Mouse (Mus musculus): Measurements from ENCODE around the gene Gm20896. TPM values are rescaled to one million over a fixed set of nuclear protein-coding genes. Genes with fewer than 3 reads are reported as not detected.
"Not testable (repeated sequence)": the region's sequence is repeated elsewhere in the genome, so short reads cannot be mapped to it uniquely, and the experiment has no call there.

The Gm20896 gene
- not detected in 2 replicates for polyA plus RNA-seq (2015; fragmentation: Nextera tagmentation; extraction: Ambion mirVana)

GRCm38 (mm10) chrY:35921426-35921825 is at the start of gene Gm20896:
Gene Gm20896, minus strand, starts transcription at chrY:35921526.
- not testable (repeated sequence) for H3K36me3 ChIP-seq (ENCODE audit: insufficient read depth, low read length); H3K27ac ChIP-seq (ENCODE audit: low read length); H3K4me3 ChIP-seq (ENCODE audit: low read length); H3K27me3 ChIP-seq (ENCODE audit: insufficient read depth, low read length); H3K9me3 ChIP-seq (ENCODE audit: low read length); H3K4me1 ChIP-seq (ENCODE audit: insufficient read depth, low read length); H3K9ac ChIP-seq (replicated peaks; ENCODE audit: low read length); ATAC-seq (ENCODE audit: low FRiP score, low TSS enrichment); H3K4me2 ChIP-seq (replicated peaks; ENCODE audit: low read depth, low read length)
- no CpG with 5 or more reads among the region's 6 CpGs for WGBS

Measured in kidney, embryonic 16.5 days (tissue).